Mouse (Mus musculus) kidney, adult 11 months (tissue): ENCODE results near the gene Apoa5.
"Not testable (repeated sequence)": the region's sequence is repeated elsewhere in the genome, so short reads cannot be mapped to it uniquely, and the experiment has no call there.

Experiments
- DNase-seq: peaks from one replicate; pipeline ENCODE4 v3.0.0; 2022

The Apoa5 gene

DNA sequence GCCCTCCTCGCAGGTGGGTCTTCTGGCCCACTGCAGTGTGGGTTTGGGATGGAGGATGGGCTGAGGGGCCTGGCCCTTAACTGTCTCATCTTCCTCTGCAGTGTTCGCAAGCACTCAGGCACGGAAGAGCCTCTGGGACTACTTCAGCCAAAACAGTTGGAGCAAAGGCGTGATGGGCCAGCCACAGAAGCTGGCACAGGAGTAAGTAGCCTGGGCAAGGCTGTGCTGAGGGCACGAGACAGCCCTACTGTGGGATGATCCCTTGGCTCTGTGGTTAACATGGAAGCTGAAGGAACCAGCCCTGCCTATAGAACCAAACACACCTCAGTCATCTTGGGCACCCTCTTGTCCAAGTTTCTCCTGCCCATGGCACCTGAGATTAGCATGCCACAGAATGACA is 692 bp downstream of the Apoa5 start:
- no peak for DNase-seq

GRCm38 (mm10) chr9:46270782-46271181 is 2.3 kb downstream of the Apoa5 start:
- no peak for DNase-seq

DNA sequence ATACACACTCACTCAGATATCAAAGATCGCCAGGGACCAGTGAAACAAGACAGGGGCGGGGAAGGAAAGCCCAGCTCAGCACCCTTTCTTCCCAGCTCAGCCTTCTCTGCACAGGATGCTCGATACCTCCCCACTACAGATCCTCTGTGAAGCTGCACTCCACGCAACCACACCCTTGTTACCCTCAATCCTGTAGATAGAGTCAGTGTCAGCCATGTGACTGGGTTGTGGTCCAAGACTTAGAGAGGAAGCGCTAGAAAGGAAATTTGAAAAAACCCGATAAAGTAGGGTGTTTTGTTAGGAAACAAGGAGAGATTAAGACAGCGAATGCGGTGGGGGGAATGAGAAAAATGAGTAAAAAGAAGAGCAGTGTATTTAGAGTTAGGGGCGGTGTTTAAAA is 3.6 kb downstream of the Apoa5 start:
- no peak for DNase-seq

GRCm38 (mm10) chr9:46272677-46273454 is 4.4 kb downstream of the Apoa5 start, which contains the start of gene Zpr1:
Gene Zpr1 (plus strand): TSS chr9:46273064.
- DNase-seq: peak; percentile 91

DNA sequence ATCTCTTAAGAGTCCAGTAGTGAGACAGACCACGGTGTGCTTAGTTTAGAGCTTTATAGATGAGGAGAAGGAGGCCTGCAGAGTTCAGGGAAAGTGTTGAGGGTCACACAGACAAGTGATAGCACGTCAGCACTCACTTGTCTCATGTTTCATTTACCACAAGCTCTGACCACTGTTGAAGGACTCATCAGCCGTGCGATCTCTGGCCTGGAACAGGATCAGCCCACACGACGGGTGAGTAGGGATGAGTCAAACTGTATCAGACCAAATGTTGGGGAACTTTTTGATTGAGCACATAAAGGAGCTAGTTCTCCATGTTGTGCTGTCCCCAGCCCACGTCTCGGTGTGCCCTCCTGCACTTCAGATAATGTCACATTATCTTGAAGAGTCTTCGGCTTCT is 6.1 kb downstream of the Apoa5 start:
- DNase-seq: no peak

- DNase-seq: peak; percentile 86
Observed at GRCm38 (mm10) chr9:46282631-46283436, 14.4 kb downstream of the Apoa5 start, which contains the start of gene Bud13. Gene Bud13 (plus strand): TSS chr9:46283008.

DNA sequence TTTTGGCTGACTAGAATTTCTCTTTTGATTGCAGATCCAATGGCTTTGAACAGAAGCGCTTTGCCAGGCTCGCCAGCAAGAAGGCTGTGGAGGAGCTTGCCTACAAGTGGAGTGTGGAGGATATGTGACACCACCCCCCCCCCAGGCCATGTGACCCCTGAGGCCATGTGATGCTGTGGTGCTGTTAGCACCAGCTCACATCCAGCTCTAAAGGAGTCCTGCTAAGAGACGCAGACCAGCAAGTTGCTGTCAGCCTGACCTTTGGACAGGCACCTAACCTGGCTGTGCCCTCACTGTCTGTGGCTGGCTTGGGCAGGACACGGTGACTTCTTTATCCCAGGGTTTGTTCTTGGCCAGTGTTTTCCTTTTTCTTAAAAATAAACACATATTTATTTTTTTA is 29.9 kb downstream of the Apoa5 start:
- DNase-seq: peak; percentile 26

DNA sequence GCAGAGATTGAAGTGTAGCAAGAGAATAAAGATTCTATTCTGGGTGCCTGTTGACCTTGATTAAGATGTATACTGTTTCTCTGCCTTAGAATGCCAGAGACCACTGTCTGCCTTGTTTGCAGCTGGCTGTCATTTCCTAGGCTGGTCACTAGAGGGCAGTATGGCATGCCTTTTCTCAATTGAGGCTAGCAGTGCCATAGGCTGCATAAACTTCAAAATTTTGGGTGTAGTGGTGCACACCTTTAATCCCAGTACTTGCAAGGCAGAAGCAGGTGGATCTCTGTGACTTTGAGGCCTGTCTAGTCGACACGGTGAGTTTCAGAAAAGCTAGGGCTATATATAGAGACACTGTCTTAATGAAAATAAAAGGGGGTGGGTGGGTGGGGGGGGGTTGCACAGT is 33.7 kb downstream of the Apoa5 start:
- no peak for DNase-seq

DNA sequence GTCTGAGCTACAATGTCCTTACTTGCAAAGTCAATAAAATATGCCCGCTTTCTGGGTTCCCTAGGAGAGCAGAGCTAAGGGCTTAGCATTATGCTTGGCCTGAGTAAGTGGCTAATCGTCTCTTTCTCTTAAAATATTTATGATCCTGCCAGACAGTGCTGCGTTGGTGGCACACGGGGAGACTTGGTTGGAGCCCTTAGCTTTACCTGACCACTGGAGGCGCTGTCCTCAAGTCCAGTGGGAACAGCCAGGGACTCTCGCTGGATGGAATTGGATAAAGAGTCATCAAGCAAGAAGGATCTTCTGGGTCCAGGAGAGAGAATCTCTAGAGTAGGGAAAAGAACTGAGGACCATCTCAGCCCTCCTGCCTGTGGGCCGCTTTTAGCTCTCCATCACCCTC is 40.7 kb downstream of the Apoa5 start:
- DNase-seq: no peak

DNA sequence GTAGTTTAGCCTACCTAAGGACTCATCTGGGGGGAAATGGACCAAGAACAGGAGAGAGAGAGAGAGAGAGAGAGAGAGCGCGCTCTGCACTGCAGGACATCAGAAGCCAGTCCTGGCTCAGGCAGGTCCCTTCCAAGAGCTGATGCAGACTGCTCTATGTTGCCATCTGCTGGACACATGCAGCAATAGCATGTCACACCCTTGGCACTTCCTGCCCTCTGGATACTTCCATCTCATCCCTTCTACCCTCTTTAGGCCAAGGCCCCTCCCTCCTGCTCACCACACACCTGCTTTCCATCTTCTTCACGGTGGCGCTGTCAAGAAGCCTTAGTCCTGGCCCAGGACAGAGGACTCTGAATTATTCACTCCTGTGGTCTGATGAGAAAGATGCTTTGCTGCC is 46.1 kb downstream of the Apoa5 start:
- DNase-seq: peak; percentile 36

DNA sequence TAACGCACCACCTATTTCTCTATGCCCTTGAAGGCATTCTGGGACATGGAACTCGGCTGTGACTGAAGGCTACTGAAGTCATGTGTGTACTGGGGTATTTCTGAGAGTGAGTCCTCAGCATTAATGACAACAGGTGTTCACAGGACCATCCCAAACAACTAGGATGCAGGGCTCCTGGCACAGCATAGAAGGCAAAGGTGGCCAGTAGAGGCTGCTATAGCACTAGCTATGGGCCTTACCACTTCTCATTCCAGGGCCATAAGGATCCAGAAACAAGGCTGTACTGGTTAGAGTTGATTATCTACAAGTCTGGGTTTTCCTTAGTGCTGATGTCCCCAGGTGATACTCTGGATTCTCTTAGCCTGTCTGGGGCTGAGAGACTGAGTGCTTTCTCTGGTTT is 46.5 kb downstream of the Apoa5 start:
- no peak for DNase-seq

- DNase-seq: no peak
Observed at GRCm38 (mm10) chr9:46315807-46316365, 47.5 kb downstream of the Apoa5 start.

GRCm38 (mm10) chr9:46316388-46316787 is 48.0 kb downstream of the Apoa5 start:
- DNase-seq: no peak

DNA sequence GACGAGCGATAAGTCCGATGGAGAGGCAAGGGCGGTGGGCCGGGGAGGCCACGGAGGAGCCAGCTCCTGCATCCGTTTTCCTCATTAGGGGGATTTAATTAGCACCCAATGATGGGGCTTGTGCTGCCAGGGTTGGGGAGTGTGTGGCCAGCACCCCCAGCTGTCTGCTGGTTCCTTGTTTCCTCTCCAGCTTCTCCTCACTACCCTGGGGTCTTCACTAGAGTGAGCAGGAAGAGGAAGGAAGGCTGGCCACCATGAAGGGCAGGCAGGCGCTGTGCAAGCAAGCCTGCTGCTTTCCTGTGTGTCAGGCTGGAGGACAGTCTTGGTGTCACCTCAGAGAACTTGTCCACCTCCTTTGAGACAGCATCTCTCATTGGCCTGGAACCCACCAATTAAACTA is 48.5 kb downstream of the Apoa5 start:
- DNase-seq: no peak

- no peak for DNase-seq
Observed at GRCm38 (mm10) chr9:46317957-46318356, 49.5 kb downstream of the Apoa5 start.

- DNase-seq: not testable (repeated sequence)
Observed at GRCm38 (mm10) chr9:46319886-46320285, 51.5 kb downstream of the Apoa5 start, which contains the start of gene 4931429L15Rik. Gene 4931429L15Rik (minus strand): TSS chr9:46319986.

DNA sequence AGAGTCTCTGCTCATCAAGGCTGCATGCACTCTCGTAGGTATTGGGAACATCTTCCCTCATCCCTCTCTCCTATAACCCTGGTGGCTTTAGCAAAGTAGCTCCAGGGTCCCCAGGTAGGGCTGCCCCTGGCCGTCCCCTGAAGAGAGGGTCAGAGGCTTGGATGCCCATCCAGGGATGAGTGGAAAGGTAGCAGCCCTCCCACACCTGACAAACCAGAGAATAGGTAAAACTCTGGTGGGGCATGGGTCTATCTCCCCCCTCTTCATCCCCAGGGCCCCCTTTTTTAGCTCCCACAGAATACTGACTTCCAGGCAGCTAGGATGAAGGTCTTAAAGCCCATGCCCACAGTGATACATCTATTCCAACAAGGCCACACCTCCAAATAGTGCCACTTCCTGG is 52.0 kb downstream of the Apoa5 start:
- DNase-seq: no peak
